Mouse (Mus musculus) ES-E14 (cell line): ENCODE data around the gene Mpeg1.

ENCODE experiments used
- HCFC1 ChIP-seq: IDR thresholded peaks from 2 replicates; pipeline ENCODE4 v1.6.1; 2012; ENCODE audit warnings: low read length, inconsistent platforms, borderline replicate concordance; ENCODE audit not compliant: insufficient read depth
- MAFK ChIP-seq: IDR thresholded peaks from 2 replicates; pipeline ENCODE4 v1.6.1; 2014; ENCODE audit warnings: mild to moderate bottlenecking, low read depth, low read length, inconsistent platforms; ENCODE audit not compliant: insufficient read depth

- TF ChIP-seq HCFC1 (no peak), MAFK (no peak)
These were observed 11.3 kb downstream of the Mpeg1 start for GRCm38 (mm10) chr19:12471866-12472265.
